Mouse (Mus musculus) midbrain, embryonic 13.5 days (tissue): Measurements from ENCODE around the gene Uchl3. TPM values are rescaled to one million over a fixed set of nuclear protein-coding genes. Genes with fewer than 3 reads are reported as not detected.

Source experiments
- ATAC-seq: fragments of 200-750 bp; cut with Nextera tagmentation; 2 replicates; pipeline ENCODE4 v1.8.0; 2017; ENCODE audit warnings: mild to moderate bottlenecking, moderate TSS enrichment, moderate library complexity
- H3K27ac ChIP-seq: fragments of 300-500 bp; sonication (generic); 2 replicates; pipeline ENCODE4 v1.5.1; 2015; ENCODE audit warnings: inconsistent platforms, mild to moderate bottlenecking, moderate library complexity
- H3K27me3 ChIP-seq: fragments of 300-500 bp; sonication (generic); 2 replicates; pipeline ENCODE4 v1.6.1; 2015; ENCODE audit warnings: mild to moderate bottlenecking, inconsistent platforms
- H3K36me3 ChIP-seq: fragments of 300-500 bp; sonication (generic); 2 replicates; pipeline ENCODE4 v1.6.1; 2015; ENCODE audit warnings: mild to moderate bottlenecking, inconsistent platforms
- H3K4me1 ChIP-seq: fragments of 300-500 bp; sonication (generic); replicated peaks from 2 replicates; pipeline ENCODE4 v1.6.1; 2015; ENCODE audit warnings: inconsistent platforms
- H3K4me2 ChIP-seq: fragments of 300-500 bp; sonication (generic); replicated peaks from 2 replicates; pipeline ENCODE4 v1.6.1; 2015; ENCODE audit warnings: moderate library complexity, mild to moderate bottlenecking, inconsistent platforms
- H3K4me3 ChIP-seq: fragments of 300-500 bp; sonication (generic); replicated peaks from 2 replicates; pipeline ENCODE4 v1.5.1; 2015; ENCODE audit warnings: mild to moderate bottlenecking, inconsistent platforms
- H3K9ac ChIP-seq: fragments of 300-500 bp; sonication (generic); replicated peaks from 2 replicates; pipeline ENCODE4 v1.6.1; 2015; ENCODE audit warnings: mild to moderate bottlenecking, inconsistent platforms
- H3K9me3 ChIP-seq: fragments of 300-500 bp; sonication (generic); 2 replicates; pipeline ENCODE4 v1.6.1; 2016; ENCODE audit warnings: mild to moderate bottlenecking, inconsistent platforms
- WGBS: fragments of 180-500 bp; shearing (Covaris S2); methylation state at CpG from one replicate; pipeline ENCODE4 v1.1.7; 2015; 5-methylcytosine and 5-hydroxymethylcytosine counted together
- polyA plus RNA-seq: library from polyadenylated mRNA; unstranded; fragments of >200 nt; fragmentation: Nextera tagmentation; extraction: Ambion mirVana; gene quantifications from 2 replicates; pipeline ENCODE4 v1.2.1, GENCODE M21; 2015

Gene Uchl3
- polyA plus RNA-seq, 1 experiment from 2014 or later, result 234 TPM

DNA sequence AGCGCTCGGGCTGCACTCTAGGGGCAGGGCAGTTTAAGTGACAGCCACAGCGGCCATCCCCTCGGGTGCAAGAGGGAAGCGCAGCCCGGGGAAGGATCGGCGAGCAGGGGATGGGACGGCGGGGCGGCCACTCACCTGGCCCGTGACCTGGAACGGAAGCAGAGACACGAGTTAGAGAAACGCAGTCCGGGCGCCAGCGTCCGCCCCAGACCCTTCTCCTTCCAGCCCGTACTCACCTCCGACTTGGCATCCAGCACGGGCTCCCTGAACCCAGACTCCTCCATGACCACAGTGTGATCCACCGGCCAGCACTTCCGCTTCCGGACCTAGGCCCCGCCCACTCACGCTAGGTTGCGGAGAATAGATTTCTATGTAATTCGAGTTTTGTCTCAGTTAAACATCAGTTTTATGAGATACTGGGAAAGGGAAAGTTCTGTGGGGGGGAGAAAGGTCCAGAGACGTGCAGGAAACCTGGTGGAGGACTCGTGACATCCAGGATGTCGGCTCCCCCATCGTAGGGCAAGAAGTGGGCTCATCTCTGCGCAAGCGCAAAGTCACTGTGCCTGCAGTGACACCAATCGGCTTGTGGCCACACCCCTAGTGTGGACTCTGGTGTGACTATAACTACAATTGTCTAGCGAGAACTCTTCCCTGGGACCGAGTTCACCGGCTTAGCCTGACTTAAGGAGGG lies 13.5 kb upstream of the Uchl3 start, which contains the start of gene Commd6:
Gene Commd6 (minus strand): TSS at position 534 of the 691 bp plus-strand sequence.
- Histone ChIP-seq H3K27ac (peak within 1 kb of the TSS; percentile 88), H3K4me2 (peak within 1 kb of the TSS; percentile 78), H3K4me3 (peak within 1 kb of the TSS; percentile 82), H3K9ac (peak within 1 kb of the TSS; percentile 84), H3K36me3 (peaks cover 5% of the 10 kb centered on the region), H3K9me3 (no peaks in the 10 kb centered on the region), H3K27me3 (no peaks in the 10 kb centered on the region), H3K4me1 (peaks cover 11% of the 10 kb centered on the region)
- under 1% methylated on average over 39 of the region's 39 CpGs for WGBS
- peak; percentile 99 for ATAC-seq

DNA sequence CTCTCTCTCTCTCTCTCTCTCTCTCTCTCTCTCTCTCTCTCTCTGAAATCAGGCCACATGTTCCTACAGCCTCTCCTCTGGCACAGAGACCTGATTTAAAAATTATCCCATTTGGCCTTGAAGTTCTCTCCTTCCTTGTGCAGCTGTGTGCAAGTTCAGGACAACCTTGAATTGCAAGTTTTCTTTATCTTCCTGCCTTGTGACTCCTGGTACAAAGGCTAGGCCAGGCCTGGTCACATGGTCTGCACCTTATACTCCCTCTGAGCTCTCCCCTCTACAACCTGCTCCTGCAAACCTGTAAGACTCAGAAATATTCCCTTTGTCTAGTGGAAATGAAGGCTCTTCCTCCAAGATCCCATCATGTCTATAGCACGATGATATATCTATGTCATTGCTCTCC lies 8.8 kb upstream of the Uchl3 start:
- Histone ChIP-seq H3K4me2 (no peak overlapping the region), H3K36me3 (no peaks in the 10 kb centered on the region), H3K27me3 (no peaks in the 10 kb centered on the region), H3K9ac (no peak overlapping the region), H3K27ac (no peak overlapping the region), H3K4me1 (no peaks in the 10 kb centered on the region), H3K4me3 (no peak overlapping the region), H3K9me3 (no peaks in the 10 kb centered on the region)
- 83% methylated on average over 1 of the region's 1 CpGs for WGBS
- no peak for ATAC-seq

- WGBS, result 84% methylated on average over 4 of the region's 4 CpGs
- H3K9me3 ChIP-seq, result no peaks in the 10 kb centered on the region
- H3K27me3 ChIP-seq, result no peaks in the 10 kb centered on the region
- H3K27ac ChIP-seq, result no peak overlapping the region
- no peak for ATAC-seq
- no peak overlapping the region for H3K9ac ChIP-seq
- no peaks in the 10 kb centered on the region for H3K36me3 ChIP-seq
- no peak overlapping the region for H3K4me2 ChIP-seq
- H3K4me3 ChIP-seq, result no peak overlapping the region
- peaks cover 10% of the 10 kb centered on the region for H3K4me1 ChIP-seq
These were observed 3.2 kb upstream of the Uchl3 start for GRCm38 (mm10) chr14:101650551-101650950.

DNA sequence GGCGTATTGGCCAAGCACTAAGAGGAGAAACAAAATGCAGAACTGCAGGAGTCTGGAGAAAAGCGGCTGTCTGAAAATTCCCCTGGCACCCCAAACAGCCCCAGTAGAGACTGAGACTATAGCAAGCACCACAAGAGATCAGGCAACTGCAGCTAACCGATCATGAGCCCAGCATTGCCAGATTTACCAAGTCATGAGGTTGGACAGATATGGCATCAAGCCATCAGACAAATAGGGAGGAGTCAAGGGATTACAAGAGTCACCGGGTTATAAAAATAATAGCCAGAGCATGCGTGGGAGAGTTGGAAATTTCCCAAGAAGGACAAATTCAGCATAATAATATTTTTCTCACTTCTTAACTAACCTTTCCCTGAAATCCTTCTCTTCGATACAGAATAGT lies 1.2 kb upstream of the Uchl3 start:
- ATAC-seq, result no peak
- H3K27ac ChIP-seq, result no peak overlapping the region
- H3K27me3 ChIP-seq, result no peaks in the 10 kb centered on the region
- peaks cover 18% of the 10 kb centered on the region for H3K4me1 ChIP-seq
- H3K36me3 ChIP-seq, result no peaks in the 10 kb centered on the region; the same call in 1 of the 2 replicates
- H3K4me2 ChIP-seq, result no peak overlapping the region
- H3K9me3 ChIP-seq, result no peaks in the 10 kb centered on the region
- no peak overlapping the region for H3K9ac ChIP-seq
- WGBS, result 96% methylated on average over 6 of the region's 6 CpGs
- no peak overlapping the region for H3K4me3 ChIP-seq

DNA sequence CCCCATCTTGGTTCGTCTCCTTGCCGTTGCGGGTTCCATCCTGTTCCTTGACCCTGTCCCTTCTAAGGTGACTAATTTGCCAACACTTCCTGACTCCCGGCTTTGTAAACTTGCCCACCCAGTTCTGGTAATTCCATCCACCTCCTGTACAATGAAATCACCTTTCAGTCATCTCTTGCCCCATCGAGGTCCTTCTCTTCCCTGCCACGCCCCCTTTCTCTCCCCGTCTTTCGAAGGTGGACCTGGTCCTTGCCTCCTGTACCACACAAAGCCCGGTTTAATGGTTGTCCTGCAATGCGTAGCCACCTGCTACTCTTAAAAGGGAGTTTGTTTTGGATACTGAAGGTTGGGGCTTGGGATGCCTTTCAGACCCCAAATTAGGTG lies 751 bp downstream of the Uchl3 start:
- Histone ChIP-seq H3K36me3 (peaks cover 12% of the 10 kb centered on the region; the same call in 1 of the 2 replicates), H3K27ac (peak overlapping the region; percentile 80; the same call in 1 of the 2 replicates), H3K27me3 (no peaks in the 10 kb centered on the region), H3K4me2 (peak overlapping the region; percentile 72), H3K9me3 (no peaks in the 10 kb centered on the region), H3K4me1 (peaks cover 18% of the 10 kb centered on the region), H3K9ac (peak overlapping the region; percentile 92), H3K4me3 (peak overlapping the region; percentile 97)
- WGBS, result 1% methylated on average over 10 of the region's 10 CpGs
- no peak for ATAC-seq

DNA sequence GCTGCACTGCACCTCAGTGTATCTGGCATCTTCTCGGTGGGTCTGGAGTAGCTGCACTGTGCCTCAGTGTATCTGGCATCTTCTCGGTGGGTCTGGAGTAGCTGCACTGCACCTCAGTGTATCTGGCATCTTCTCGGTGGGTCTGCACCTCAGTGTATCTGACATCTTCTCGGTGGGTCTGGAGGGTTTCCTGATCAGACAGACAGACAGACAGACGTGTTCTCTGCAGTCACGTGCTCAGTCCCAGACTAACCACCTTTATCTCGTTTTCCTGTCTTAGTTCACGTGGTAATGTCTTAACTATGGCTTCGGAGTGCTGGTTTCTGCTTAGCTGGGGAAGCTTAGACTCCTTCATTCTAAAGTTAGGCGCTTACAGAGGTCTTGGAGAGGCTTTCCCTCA lies 2.5 kb downstream of the Uchl3 start:
- Histone ChIP-seq H3K27ac (no peak overlapping the region), H3K27me3 (no peaks in the 10 kb centered on the region), H3K4me3 (no peak overlapping the region), H3K9ac (no peak overlapping the region), H3K4me2 (no peak overlapping the region), H3K9me3 (no peaks in the 10 kb centered on the region), H3K4me1 (peaks cover 18% of the 10 kb centered on the region), H3K36me3 (peaks cover 16% of the 10 kb centered on the region)
- 87% methylated on average over 10 of the region's 10 CpGs for WGBS
- no peak for ATAC-seq

DNA sequence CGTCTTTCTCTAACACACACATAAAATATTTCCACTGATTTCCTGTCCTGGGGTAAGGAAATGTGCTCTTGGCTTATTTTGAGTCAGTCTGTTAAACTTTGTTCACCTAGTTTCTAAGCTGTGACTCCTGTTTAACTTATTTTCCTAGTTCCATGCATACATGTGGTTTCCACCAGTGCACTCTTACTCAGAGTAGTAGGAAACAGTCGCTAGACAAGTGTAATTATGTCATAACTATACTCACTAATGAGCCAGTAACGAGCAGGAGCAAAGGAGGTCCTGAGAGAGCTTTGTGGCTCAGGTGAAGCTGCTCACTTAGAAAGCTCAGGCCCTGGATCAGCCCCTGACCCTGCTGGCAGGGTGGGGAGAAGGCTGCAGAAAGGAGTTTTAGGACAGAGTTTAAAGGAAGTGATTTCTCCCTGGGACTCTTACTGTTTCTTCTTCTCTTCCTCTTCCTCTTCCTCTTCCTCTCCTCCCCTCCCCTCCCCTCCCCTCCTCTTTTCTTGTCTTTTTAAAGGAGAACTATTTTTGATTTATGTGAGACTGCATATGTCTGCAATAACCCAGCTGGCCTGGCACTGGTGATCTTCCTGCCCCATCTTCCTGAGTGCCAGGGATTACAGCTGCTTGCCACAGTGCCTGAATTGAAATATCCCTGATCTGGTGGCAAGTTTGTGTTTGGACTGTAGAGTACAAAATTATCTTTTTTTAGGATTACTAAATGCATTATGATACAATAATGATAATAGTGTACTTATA lies 8.1 kb downstream of the Uchl3 start:
- no peaks in the 10 kb centered on the region for H3K4me1 ChIP-seq
- WGBS, result 78% methylated on average over 3 of the region's 3 CpGs
- H3K4me3 ChIP-seq, result no peak overlapping the region
- H3K9ac ChIP-seq, result no peak overlapping the region
- ATAC-seq, result no peak
- H3K9me3 ChIP-seq, result no peaks in the 10 kb centered on the region
- H3K27me3 ChIP-seq, result no peaks in the 10 kb centered on the region
- H3K4me2 ChIP-seq, result no peak overlapping the region
- H3K36me3 ChIP-seq, result peaks cover 26% of the 10 kb centered on the region
- no peak overlapping the region for H3K27ac ChIP-seq

- Histone ChIP-seq H3K27ac (no peak overlapping the region), H3K4me1 (no peaks in the 10 kb centered on the region), H3K4me3 (no peak overlapping the region), H3K9ac (no peak overlapping the region), H3K4me2 (no peak overlapping the region), H3K36me3 (peaks cover 29% of the 10 kb centered on the region), H3K9me3 (no peaks in the 10 kb centered on the region), H3K27me3 (no peaks in the 10 kb centered on the region)
- 0 out of 2 replicates have a peak, but pooled peaks have one; percentile 40 for ATAC-seq
- WGBS, result 85% methylated on average over 3 of the region's 3 CpGs
These were observed 10.5 kb downstream of the Uchl3 start for GRCm38 (mm10) chr14:101664274-101664673.

- WGBS, result 93% methylated on average over 7 of the region's 7 CpGs
- no peak overlapping the region for H3K4me3 ChIP-seq
- no peaks in the 10 kb centered on the region for H3K9me3 ChIP-seq
- no peak overlapping the region for H3K9ac ChIP-seq
- H3K4me1 ChIP-seq, result no peaks in the 10 kb centered on the region
- H3K27me3 ChIP-seq, result no peaks in the 10 kb centered on the region
- no peak for ATAC-seq
- peaks cover 39% of the 10 kb centered on the region for H3K36me3 ChIP-seq
- no peak overlapping the region for H3K27ac ChIP-seq
- H3K4me2 ChIP-seq, result no peak overlapping the region
These were observed 12.3 kb downstream of the Uchl3 start for GRCm38 (mm10) chr14:101666056-101666455.

GRCm38 (mm10) chr14:101666536-101666935 lies 12.8 kb downstream of the Uchl3 start:
- no peaks in the 10 kb centered on the region for H3K27me3 ChIP-seq
- H3K36me3 ChIP-seq, result peaks cover 35% of the 10 kb centered on the region
- H3K4me1 ChIP-seq, result no peaks in the 10 kb centered on the region
- no peaks in the 10 kb centered on the region for H3K9me3 ChIP-seq
- no peak overlapping the region for H3K4me2 ChIP-seq
- WGBS, result 83% methylated on average over 5 of the region's 5 CpGs
- no peak for ATAC-seq
- H3K9ac ChIP-seq, result no peak overlapping the region
- no peak overlapping the region for H3K4me3 ChIP-seq
- no peak overlapping the region for H3K27ac ChIP-seq

DNA sequence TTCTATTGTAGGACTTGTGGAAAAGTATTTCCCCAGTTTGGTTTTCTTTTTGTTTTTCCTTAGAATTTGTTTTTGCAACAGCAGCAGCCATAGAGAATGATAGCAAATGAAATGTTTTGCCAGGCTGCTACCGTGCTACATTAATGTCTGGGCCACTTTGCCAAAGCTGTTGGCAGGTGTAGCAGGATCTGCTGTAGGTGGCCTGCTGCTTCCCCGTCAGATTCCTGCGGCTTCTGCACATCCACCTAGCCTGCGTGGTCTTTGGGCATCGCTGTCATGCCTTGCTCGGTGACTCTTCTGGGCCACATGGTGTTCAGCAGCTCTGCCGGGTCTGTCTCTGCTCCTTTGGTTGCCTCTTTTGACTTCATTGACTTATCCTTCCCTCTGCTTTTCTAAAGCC lies 14.9 kb downstream of the Uchl3 start:
- ATAC-seq, result no peak

GRCm38 (mm10) chr14:101672226-101672625 lies 18.5 kb downstream of the Uchl3 start:
- Histone ChIP-seq H3K36me3 (peaks cover 48% of the 10 kb centered on the region), H3K4me3 (no peak overlapping the region), H3K4me1 (no peaks in the 10 kb centered on the region), H3K27me3 (no peaks in the 10 kb centered on the region), H3K27ac (no peak overlapping the region), H3K9ac (no peak overlapping the region), H3K9me3 (no peaks in the 10 kb centered on the region), H3K4me2 (no peak overlapping the region)
- ATAC-seq, result no peak
- 92% methylated on average over 1 of the region's 1 CpGs for WGBS

More for the DNA sequence above, 14.9 kb downstream of the Uchl3 start:
- Histone ChIP-seq H3K9ac (no peak overlapping the region), H3K36me3 (peaks cover 45% of the 10 kb centered on the region), H3K4me1 (no peaks in the 10 kb centered on the region), H3K27me3 (no peaks in the 10 kb centered on the region), H3K4me2 (no peak overlapping the region), H3K9me3 (no peaks in the 10 kb centered on the region), H3K27ac (no peak overlapping the region), H3K4me3 (no peak overlapping the region)
- 95% methylated on average over 7 of the region's 7 CpGs for WGBS
